In the genomic region with DNA sequence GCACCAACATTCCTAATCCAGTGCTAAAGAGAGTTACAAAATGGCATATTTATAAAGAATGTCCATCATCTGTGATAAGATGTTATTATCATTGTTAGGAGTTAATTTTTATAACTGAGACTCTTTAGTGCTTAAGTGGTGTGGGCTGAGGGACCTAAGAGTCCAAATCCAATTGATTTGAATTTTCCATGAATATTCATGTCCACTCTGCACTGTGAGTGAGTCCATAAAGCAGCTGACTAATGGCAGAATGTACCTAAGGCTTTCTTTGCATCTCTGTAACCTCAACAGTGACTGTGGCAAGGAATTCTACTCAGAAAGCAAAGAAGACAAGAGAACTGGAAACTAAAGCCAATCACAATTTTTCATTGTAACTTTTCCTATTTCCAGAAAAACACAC, we compare ENCODE assay signal across 20 mouse cellular contexts. TPM values are rescaled to one million over a fixed set of nuclear protein-coding genes. Genes with fewer than 3 reads are reported as not detected.
DNase-seq lines count a peak whose midpoint lies in the region; ATAC-seq and TF ChIP-seq lines count a peak whose summit lies in the region.
"Had no signal": no experiment of that assay in that cellular context is flagged by ENCODE, and none has a peak within 500 bp of the region (broad histone marks: within the 10 kb centered on the region; RNA-seq: fewer than 3 reads in every experiment).

No protein-coding gene starts in this region.

- TF ChIP-seq CTCF in brain, embryonic 14.5 days (IDR thresholded peaks at IDR 0.05; ENCODE audit: borderline replicate concordance, extremely low read depth, insufficient read depth, insufficient read length), result no peak

- H3K9me3 ChIP-seq in forebrain, embryonic 13.5 days (replicated peaks), result no peaks in the 10 kb centered on the region
- no peaks in the 10 kb centered on the region for H3K9me3 ChIP-seq in forebrain, embryonic 10.5 days
- no peaks in the 10 kb centered on the region for H3K9me3 ChIP-seq in midbrain, embryonic 12.5 days
- no peaks in the 10 kb centered on the region for H3K9me3 ChIP-seq in midbrain, embryonic 16.5 days (replicated peaks; ENCODE audit: control insufficient read depth, low read length, poor library complexity, severe bottlenecking)
- H3K9me3 ChIP-seq in midbrain, embryonic 14.5 days (ENCODE audit: control insufficient read depth, low read length), result no peaks in the 10 kb centered on the region
- H3K9me3 ChIP-seq in midbrain, embryonic 10.5 days (replicated peaks), result no peaks in the 10 kb centered on the region
- H3K9me3 ChIP-seq: embryonic facial prominence, embryonic 10.5 days; embryonic facial prominence, embryonic 12.5 days had no signal

- H3K27me3 ChIP-seq in forebrain, embryonic 13.5 days, result no peaks in the 10 kb centered on the region
- no peaks in the 10 kb centered on the region for H3K27me3 ChIP-seq in forebrain, embryonic 10.5 days (ENCODE audit: poor library complexity, severe bottlenecking)
- no peaks in the 10 kb centered on the region for H3K27me3 ChIP-seq in midbrain, embryonic 12.5 days
- H3K27me3 ChIP-seq in midbrain, embryonic 16.5 days (ENCODE audit: control insufficient read depth, insufficient read depth, low read depth, low read length), result no peaks in the 10 kb centered on the region
- H3K27me3 ChIP-seq in midbrain, embryonic 14.5 days (ENCODE audit: control insufficient read depth, insufficient read depth, low read length), result no peaks in the 10 kb centered on the region
- H3K27me3 ChIP-seq in midbrain, embryonic 10.5 days (ENCODE audit: low read depth, poor library complexity, severe bottlenecking), result no peaks in the 10 kb centered on the region
- H3K27me3 ChIP-seq: embryonic facial prominence, embryonic 12.5 days had no signal

- peak; percentile 67; the same call in 1 of the 2 replicates for ATAC-seq in forebrain, embryonic 13.5 days
- 0 out of 2 replicates have a peak, but pooled peaks have one; percentile 52 for ATAC-seq in midbrain, embryonic 12.5 days (ENCODE audit: low FRiP score, low read depth)
- no peak for ATAC-seq in midbrain, embryonic 16.5 days
- ATAC-seq in midbrain, embryonic 14.5 days (ENCODE audit: low FRiP score, low TSS enrichment), result no peak
- ATAC-seq: forebrain, embryonic 16.5 days had no signal

- H3K36me3 ChIP-seq in forebrain, embryonic 13.5 days (ENCODE audit: poor library complexity, severe bottlenecking), result no peaks in the 10 kb centered on the region
- 0 out of 2 replicates have a peak, but pooled peaks cover 4% of the 10 kb centered on the region for H3K36me3 ChIP-seq in forebrain, embryonic 10.5 days (replicated peaks)
- H3K36me3 ChIP-seq in midbrain, embryonic 12.5 days, result no peaks in the 10 kb centered on the region; the same call in 1 of the 2 replicates
- H3K36me3 ChIP-seq in midbrain, embryonic 16.5 days (ENCODE audit: control insufficient read depth, insufficient read depth, low read length), result 0 out of 2 replicates have a peak, but pooled peaks cover 2% of the 10 kb centered on the region
- H3K36me3 ChIP-seq in midbrain, embryonic 14.5 days (ENCODE audit: control insufficient read depth, insufficient read depth, low read length), result peaks cover 7% of the 10 kb centered on the region; the same call in 1 of the 2 replicates
- H3K36me3 ChIP-seq in midbrain, embryonic 10.5 days, result peaks cover 17% of the 10 kb centered on the region
- H3K36me3 ChIP-seq: embryonic facial prominence, embryonic 10.5 days; embryonic facial prominence, embryonic 12.5 days had no signal

- H3K4me2 ChIP-seq in forebrain, embryonic 13.5 days, result no peak overlapping the region
- H3K4me2 ChIP-seq in midbrain, embryonic 12.5 days (replicated peaks), result no peak overlapping the region
- no peak overlapping the region for H3K4me2 ChIP-seq in midbrain, embryonic 16.5 days (ENCODE audit: low read length)
- no peak overlapping the region for H3K4me2 ChIP-seq in midbrain, embryonic 14.5 days (ENCODE audit: low read length)
- H3K4me2 ChIP-seq: embryonic facial prominence, embryonic 12.5 days had no signal

- H3K4me1 ChIP-seq in forebrain, embryonic 13.5 days, result no peaks in the 10 kb centered on the region
- H3K4me1 ChIP-seq in forebrain, embryonic 10.5 days, result no peaks in the 10 kb centered on the region
- no peaks in the 10 kb centered on the region for H3K4me1 ChIP-seq in midbrain, embryonic 12.5 days
- no peaks in the 10 kb centered on the region for H3K4me1 ChIP-seq in midbrain, embryonic 16.5 days (ENCODE audit: control insufficient read depth, insufficient read depth, low read length)
- H3K4me1 ChIP-seq in midbrain, embryonic 14.5 days (ENCODE audit: control insufficient read depth, insufficient read depth, low read length), result no peaks in the 10 kb centered on the region
- H3K4me1 ChIP-seq in midbrain, embryonic 10.5 days, result no peaks in the 10 kb centered on the region
- H3K4me1 ChIP-seq: embryonic facial prominence, embryonic 10.5 days; embryonic facial prominence, embryonic 12.5 days had no signal

- DNase-seq in forebrain, embryonic 10.5 days (ENCODE audit: extremely low spot score, low spot score), result no peak
- DNase-seq in midbrain, embryonic 14.5 days, result peak; percentile 8
- DNase-seq in midbrain, embryonic 10.5 days (ENCODE audit: low spot score), result no peak
- peak; percentile 47 for DNase-seq in brain, embryonic 14.5 days (ENCODE audit: low read depth)
- no peak for DNase-seq in frontal cortex, postnatal 14 days (ENCODE audit: low spot score in 2 of 2)
- DNase-seq: adrenal gland, adult 2 months; adrenal gland, postnatal 10 days; adrenal gland, postnatal 25 days; cerebellum, adult 11-12 months; cerebellum, adult 2 months; cerebellum, adult 9-10 months; cerebellum, postnatal 10 days; cerebellum, postnatal 25 days had no signal

- no peak overlapping the region for H3K4me3 ChIP-seq in forebrain, embryonic 13.5 days
- H3K4me3 ChIP-seq in forebrain, embryonic 10.5 days, result no peak overlapping the region
- no peak overlapping the region for H3K4me3 ChIP-seq in midbrain, embryonic 12.5 days
- no peak overlapping the region for H3K4me3 ChIP-seq in midbrain, embryonic 16.5 days (ENCODE audit: low read depth, low read length)
- no peak overlapping the region for H3K4me3 ChIP-seq in midbrain, embryonic 14.5 days (replicated peaks; ENCODE audit: low read depth, low read length)
- no peak overlapping the region for H3K4me3 ChIP-seq in midbrain, embryonic 10.5 days
- H3K4me3 ChIP-seq: embryonic facial prominence, embryonic 10.5 days; embryonic facial prominence, embryonic 12.5 days had no signal

- no peak for TF ChIP-seq POLR2A in brain, embryonic 14.5 days (IDR thresholded peaks at IDR 0.05; ENCODE audit: borderline replicate concordance, extremely low read depth, insufficient read depth, insufficient read length, poor library complexity, severe bottlenecking)

- H3K27ac ChIP-seq in forebrain, embryonic 13.5 days, result no peak overlapping the region
- H3K27ac ChIP-seq in forebrain, embryonic 10.5 days, result no peak overlapping the region
- H3K27ac ChIP-seq in midbrain, embryonic 12.5 days (replicated peaks), result no peak overlapping the region
- H3K27ac ChIP-seq in midbrain, embryonic 16.5 days (ENCODE audit: low read length), result no peak overlapping the region
- H3K27ac ChIP-seq in midbrain, embryonic 14.5 days (replicated peaks; ENCODE audit: low read depth, low read length), result no peak overlapping the region
- no peak overlapping the region for H3K27ac ChIP-seq in midbrain, embryonic 10.5 days (replicated peaks)
- H3K27ac ChIP-seq: embryonic facial prominence, embryonic 10.5 days; embryonic facial prominence, embryonic 12.5 days had no signal

- H3K9ac ChIP-seq in forebrain, embryonic 13.5 days, result no peak overlapping the region
- H3K9ac ChIP-seq in midbrain, embryonic 12.5 days (replicated peaks), result no peak overlapping the region
- no peak overlapping the region for H3K9ac ChIP-seq in midbrain, embryonic 16.5 days (ENCODE audit: low read depth, low read length)
- H3K9ac ChIP-seq in midbrain, embryonic 14.5 days (replicated peaks; ENCODE audit: low read length), result no peak overlapping the region
- H3K9ac ChIP-seq: embryonic facial prominence, embryonic 12.5 days had no signal

RNA-seq across cellular contexts. Expression of a gene that starts 30.6 kb away (rescaled TPM):
- polyA plus RNA-seq in forebrain, embryonic 13.5 days (2015; fragmentation: Nextera tagmentation; extraction: Ambion mirVana), result 12.2 and 14.7 TPM in 2 replicates
- polyA plus RNA-seq in forebrain, embryonic 10.5 days (2016; fragmentation: Nextera tagmentation; extraction: Ambion mirVana), result 19.8 and 20.1 TPM in 2 replicates
- 53.1 and 53.9 TPM in 2 replicates for polyA plus RNA-seq in midbrain, embryonic 12.5 days (2016; fragmentation: Nextera tagmentation; extraction: Ambion mirVana)
- 23.2 and 24.4 TPM in 2 replicates for polyA plus RNA-seq in midbrain, embryonic 16.5 days (2015; fragmentation: Nextera tagmentation; extraction: Ambion mirVana)
- 19.8 and 30.4 TPM in 2 replicates for polyA plus RNA-seq in midbrain, embryonic 14.5 days (2014; fragmentation: Nextera tagmentation; extraction: Ambion mirVana)
- polyA plus RNA-seq in midbrain, embryonic 10.5 days (2016; fragmentation: Nextera tagmentation; extraction: Ambion mirVana), result 57.4 and 63.5 TPM in 2 replicates
- polyA plus RNA-seq in brain, embryonic 14.5 days (2012; rRNA removed), result 8.6 and 13.4 TPM in 2 replicates
- polyA plus RNA-seq: C2C12 had no signal

Comparison
In these comparisons a context has a peak if more than half of its experiments do, and no peak if none do; other contexts are left out.
1. ATAC-seq: peak in forebrain, embryonic 13.5 days (single experiment) and midbrain, embryonic 12.5 days (single experiment); none in midbrain, embryonic 16.5 days (single experiment) and midbrain, embryonic 14.5 days (single experiment).
2. DNase-seq: peak in midbrain, embryonic 14.5 days (single experiment) and brain, embryonic 14.5 days (single experiment); none in forebrain, embryonic 10.5 days (single experiment), midbrain, embryonic 10.5 days (single experiment) and frontal cortex, postnatal 14 days (0 of 2).